Mouse (Mus musculus): Measurements from ENCODE around the gene Uchl4. TPM values are rescaled to one million over a fixed set of nuclear protein-coding genes. Genes with fewer than 3 reads are reported as not detected.

Uchl4 gene
- total and polyA plus RNA-seq, 2 experiments from 2014 or later, result 1.8 TPM; not detected in 1

DNA sequence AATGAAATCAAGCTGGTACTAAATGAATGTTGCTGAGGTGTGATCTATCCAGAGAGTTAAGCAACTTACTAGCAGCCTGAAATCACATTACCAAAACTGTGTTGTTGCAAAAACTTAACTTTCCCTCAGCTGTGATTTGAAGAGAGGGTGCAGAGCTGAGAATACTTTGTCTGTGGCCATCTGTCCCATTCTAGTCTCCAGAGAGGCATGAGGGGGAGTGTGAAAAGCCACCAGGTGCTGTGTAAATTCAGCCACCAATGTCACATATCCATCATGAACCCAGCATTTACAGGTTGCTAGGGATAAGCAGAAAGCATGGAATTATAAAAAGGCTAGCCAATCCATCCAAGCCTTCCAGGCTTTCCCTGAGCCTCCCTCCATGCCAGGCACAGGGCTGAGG lies 6.0 kb upstream of the Uchl4 start:
- no peak; the same call in 1 of the 2 replicates for ATAC-seq
- H3K27ac ChIP-seq (ENCODE audit: low read depth, low read length), result no peak overlapping the region
- DNase-seq, result no peak

GRCm38 (mm10) chr9:64231171-64231570 lies 3.8 kb upstream of the Uchl4 start:
- TF ChIP-seq CTCF (IDR thresholded peaks at IDR 0.05; ENCODE audit: low read depth), result no peak
- Histone ChIP-seq H3K36me3 (ENCODE audit: insufficient read depth) (no peaks in the 10 kb centered on the region), H3K27ac (ENCODE audit: low read depth, low read length) (no peak overlapping the region), H3K4me1 (ENCODE audit: insufficient read depth) (peaks cover 9% of the 10 kb centered on the region), H3K4me2 (ENCODE audit: low read depth) (no peak overlapping the region), H3K9me3 (ENCODE audit: low read length) (no peaks in the 10 kb centered on the region), H3K4me3 (ENCODE audit: low read depth, low read length) (no peak overlapping the region), H3K27me3 (ENCODE audit: insufficient read depth, low read length) (no peaks in the 10 kb centered on the region), H3K9ac (no peak overlapping the region)
- ATAC-seq (no peak), DNase-seq (no peak)
- WGBS, result 75% methylated on average over 5 of the region's 5 CpGs

More for the DNA sequence above, 6.0 kb upstream of the Uchl4 start:
- TF ChIP-seq CTCF (IDR thresholded peaks at IDR 0.05; ENCODE audit: low read depth), result no peak
- no peaks in the 10 kb centered on the region for H3K27me3 ChIP-seq (ENCODE audit: insufficient read depth, low read length)
- peaks cover 8% of the 10 kb centered on the region for H3K4me1 ChIP-seq (ENCODE audit: insufficient read depth)
- no peak overlapping the region for H3K4me3 ChIP-seq (ENCODE audit: low read depth, low read length)
- no peak overlapping the region for H3K4me2 ChIP-seq (ENCODE audit: low read depth)
- no peaks in the 10 kb centered on the region for H3K36me3 ChIP-seq (ENCODE audit: insufficient read depth)
- no peak overlapping the region for H3K9ac ChIP-seq
- H3K9me3 ChIP-seq (ENCODE audit: low read length), result no peaks in the 10 kb centered on the region

- ATAC-seq (no peak), DNase-seq (no peak)
- Histone ChIP-seq H3K27me3 (ENCODE audit: insufficient read depth, low read length) (no peaks in the 10 kb centered on the region), H3K4me1 (ENCODE audit: insufficient read depth) (peaks cover 9% of the 10 kb centered on the region), H3K4me2 (ENCODE audit: low read depth) (no peak overlapping the region), H3K27ac (ENCODE audit: low read depth, low read length) (peak overlapping the region; percentile 35), H3K9me3 (ENCODE audit: low read length) (no peaks in the 10 kb centered on the region), H3K9ac (no peak overlapping the region), H3K36me3 (ENCODE audit: insufficient read depth) (no peaks in the 10 kb centered on the region), H3K4me3 (ENCODE audit: low read depth, low read length) (no peak overlapping the region)
- 60% methylated on average over 3 of the region's 3 CpGs for WGBS
- TF ChIP-seq CTCF (IDR thresholded peaks at IDR 0.05; ENCODE audit: low read depth), result no peak
These were observed 3.3 kb upstream of the Uchl4 start for GRCm38 (mm10) chr9:64231674-64232073.

DNA sequence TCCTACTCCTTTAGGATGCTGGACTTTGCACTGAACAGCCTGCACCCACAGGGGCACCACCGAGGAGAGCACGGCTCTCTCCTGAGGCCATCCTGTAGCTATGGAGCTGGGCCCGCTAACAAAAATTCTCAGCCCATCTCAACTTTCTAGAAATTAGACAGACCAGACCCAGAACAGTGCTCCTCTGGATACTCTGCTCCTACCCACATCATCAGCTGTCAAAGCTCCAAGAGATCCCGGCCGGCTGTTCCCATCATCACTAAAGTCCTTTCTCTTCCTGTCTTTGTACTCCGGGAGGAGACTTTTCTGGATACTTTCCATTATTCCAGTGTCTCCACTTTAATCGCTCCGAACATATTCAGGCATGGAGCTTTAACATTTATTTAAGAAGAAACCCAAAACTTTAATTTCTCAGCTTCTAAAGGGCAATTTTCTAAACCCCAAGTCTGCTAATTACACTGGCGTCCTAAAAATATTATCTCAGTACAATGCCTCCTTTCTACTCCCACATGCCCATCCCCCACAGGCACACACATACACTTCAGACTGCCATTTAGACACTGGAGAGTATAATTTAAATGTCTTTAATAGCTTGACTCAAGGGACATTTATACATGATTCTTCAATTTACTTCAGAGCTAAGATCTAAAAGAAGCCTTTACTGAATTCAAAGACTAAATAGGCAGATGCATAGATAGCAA lies 2.6 kb upstream of the Uchl4 start:
- ATAC-seq (no peak), DNase-seq (peak; percentile 13)
- Histone ChIP-seq H3K4me2 (ENCODE audit: low read depth) (no peak overlapping the region), H3K4me1 (ENCODE audit: insufficient read depth) (peaks cover 9% of the 10 kb centered on the region), H3K27ac (ENCODE audit: low read depth, low read length) (peak overlapping the region; percentile 35; the same call in 1 of the 2 replicates), H3K27me3 (ENCODE audit: insufficient read depth, low read length) (no peaks in the 10 kb centered on the region), H3K4me3 (ENCODE audit: low read depth, low read length) (no peak overlapping the region), H3K9ac (no peak overlapping the region), H3K9me3 (ENCODE audit: low read length) (no peaks in the 10 kb centered on the region), H3K36me3 (ENCODE audit: insufficient read depth) (no peaks in the 10 kb centered on the region)
- TF ChIP-seq CTCF (IDR thresholded peaks at IDR 0.05; ENCODE audit: low read depth), result no peak
- WGBS, result 42% methylated on average over 9 of the region's 9 CpGs

GRCm38 (mm10) chr9:64233656-64234055 lies 1.3 kb upstream of the Uchl4 start:
- no peak for DNase-seq
- no peak for TF ChIP-seq CTCF (IDR thresholded peaks at IDR 0.05; ENCODE audit: low read depth)
- Histone ChIP-seq H3K4me3 (ENCODE audit: low read depth, low read length) (no peak overlapping the region), H3K27ac (ENCODE audit: low read depth, low read length) (no peak overlapping the region), H3K4me1 (ENCODE audit: insufficient read depth) (peaks cover 9% of the 10 kb centered on the region), H3K4me2 (ENCODE audit: low read depth) (no peak overlapping the region), H3K9me3 (ENCODE audit: low read length) (no peaks in the 10 kb centered on the region), H3K27me3 (ENCODE audit: insufficient read depth, low read length) (no peaks in the 10 kb centered on the region), H3K9ac (no peak overlapping the region), H3K36me3 (ENCODE audit: insufficient read depth) (no peaks in the 10 kb centered on the region)
- WGBS, result 54% methylated on average over 5 of the region's 5 CpGs
- ATAC-seq, result no peak

DNA sequence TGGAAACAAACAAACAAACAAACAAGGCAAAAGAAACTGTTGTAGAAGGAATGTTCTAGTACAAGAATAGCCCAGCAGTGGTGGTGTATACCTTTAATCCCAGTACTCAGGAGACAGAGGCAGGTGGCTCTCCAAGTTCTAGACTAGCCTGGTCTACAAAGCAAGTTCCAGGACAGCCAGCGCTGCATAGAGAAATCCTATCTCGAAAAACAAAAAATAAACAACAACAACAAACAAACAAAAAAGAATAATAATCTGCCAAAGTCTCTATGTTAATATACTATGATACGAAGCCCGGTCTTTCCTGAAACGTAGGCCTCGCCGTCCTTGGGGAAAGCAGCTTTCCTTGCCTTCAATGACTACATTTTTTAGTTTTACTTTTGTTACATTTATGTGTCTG lies 1.1 kb downstream of the Uchl4 start:
- ATAC-seq (no peak), DNase-seq (no peak)
- Histone ChIP-seq H3K27ac (ENCODE audit: low read depth, low read length) (no peak overlapping the region), H3K4me1 (ENCODE audit: insufficient read depth) (peaks cover 9% of the 10 kb centered on the region), H3K27me3 (ENCODE audit: insufficient read depth, low read length) (no peaks in the 10 kb centered on the region), H3K4me2 (ENCODE audit: low read depth) (no peak overlapping the region), H3K9ac (no peak overlapping the region), H3K9me3 (ENCODE audit: low read length) (no peaks in the 10 kb centered on the region), H3K4me3 (ENCODE audit: low read depth, low read length) (no peak overlapping the region), H3K36me3 (ENCODE audit: insufficient read depth) (no peaks in the 10 kb centered on the region)
- WGBS, result 96% methylated on average over 7 of the region's 7 CpGs
- no peak for TF ChIP-seq CTCF (IDR thresholded peaks at IDR 0.05; ENCODE audit: low read depth)

- TF ChIP-seq CTCF (IDR thresholded peaks at IDR 0.05; ENCODE audit: low read depth), result no peak
- no peaks in the 10 kb centered on the region for H3K27me3 ChIP-seq (ENCODE audit: insufficient read depth, low read length)
- DNase-seq (no peak), ATAC-seq (no peak)
- no peak overlapping the region for H3K27ac ChIP-seq (ENCODE audit: low read depth, low read length)
- no peaks in the 10 kb centered on the region for H3K4me1 ChIP-seq (ENCODE audit: insufficient read depth)
- H3K9me3 ChIP-seq (ENCODE audit: low read length), result no peaks in the 10 kb centered on the region
- no peaks in the 10 kb centered on the region for H3K36me3 ChIP-seq (ENCODE audit: insufficient read depth)
- no peak overlapping the region for H3K4me3 ChIP-seq (ENCODE audit: low read depth, low read length)
- no peak overlapping the region for H3K4me2 ChIP-seq (ENCODE audit: low read depth)
- H3K9ac ChIP-seq, result no peak overlapping the region
- WGBS, result 46% methylated on average over 2 of the region's 2 CpGs
These were observed 5.1 kb downstream of the Uchl4 start for GRCm38 (mm10) chr9:64240116-64240515.
